Mouse (Mus musculus): ENCODE measurements around the gene Inha.

Inha gene

DNA sequence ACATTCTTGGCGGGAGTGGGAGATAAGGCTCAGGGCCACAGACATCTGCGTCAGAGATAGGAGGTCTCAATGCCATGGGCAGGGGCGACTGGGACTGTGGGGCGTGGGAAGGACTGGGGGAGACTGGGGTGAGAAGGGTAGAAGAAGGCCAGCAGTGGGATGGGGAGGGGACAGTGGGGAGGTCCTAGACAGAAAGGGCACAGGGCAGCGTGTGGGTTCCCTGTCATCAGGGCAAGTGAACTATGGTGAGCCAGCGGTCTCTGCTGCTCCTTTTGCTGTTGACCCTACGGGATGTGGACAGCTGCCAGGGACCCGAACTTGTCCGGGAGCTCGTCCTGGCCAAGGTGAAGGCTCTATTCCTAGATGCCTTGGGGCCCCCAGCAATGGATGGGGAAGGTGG, at the start of gene Inha:
Inha (plus strand) TSS at position 72 of the 400 bp plus-strand sequence.
- peak; percentile 49 to 52 for DNase-seq

DNA sequence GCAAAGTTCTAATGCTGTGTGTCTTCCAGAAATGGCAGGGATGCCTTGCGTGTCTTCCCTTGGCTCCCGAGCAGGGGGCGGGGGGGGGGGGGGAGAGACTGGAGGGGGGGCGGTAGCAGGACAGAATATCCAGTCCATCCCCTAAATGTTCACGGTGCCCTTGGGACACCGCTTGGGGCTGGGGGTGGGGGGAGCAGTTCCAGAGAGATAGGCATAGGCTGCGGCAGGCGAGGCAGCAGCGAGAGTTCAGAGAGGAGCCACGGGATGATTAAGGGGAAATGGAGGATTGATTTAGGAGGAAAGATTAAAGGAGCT, 49.2 kb upstream of the Inha start:
- peak in 1 of 2 experiments; percentile 15 for DNase-seq

DNA sequence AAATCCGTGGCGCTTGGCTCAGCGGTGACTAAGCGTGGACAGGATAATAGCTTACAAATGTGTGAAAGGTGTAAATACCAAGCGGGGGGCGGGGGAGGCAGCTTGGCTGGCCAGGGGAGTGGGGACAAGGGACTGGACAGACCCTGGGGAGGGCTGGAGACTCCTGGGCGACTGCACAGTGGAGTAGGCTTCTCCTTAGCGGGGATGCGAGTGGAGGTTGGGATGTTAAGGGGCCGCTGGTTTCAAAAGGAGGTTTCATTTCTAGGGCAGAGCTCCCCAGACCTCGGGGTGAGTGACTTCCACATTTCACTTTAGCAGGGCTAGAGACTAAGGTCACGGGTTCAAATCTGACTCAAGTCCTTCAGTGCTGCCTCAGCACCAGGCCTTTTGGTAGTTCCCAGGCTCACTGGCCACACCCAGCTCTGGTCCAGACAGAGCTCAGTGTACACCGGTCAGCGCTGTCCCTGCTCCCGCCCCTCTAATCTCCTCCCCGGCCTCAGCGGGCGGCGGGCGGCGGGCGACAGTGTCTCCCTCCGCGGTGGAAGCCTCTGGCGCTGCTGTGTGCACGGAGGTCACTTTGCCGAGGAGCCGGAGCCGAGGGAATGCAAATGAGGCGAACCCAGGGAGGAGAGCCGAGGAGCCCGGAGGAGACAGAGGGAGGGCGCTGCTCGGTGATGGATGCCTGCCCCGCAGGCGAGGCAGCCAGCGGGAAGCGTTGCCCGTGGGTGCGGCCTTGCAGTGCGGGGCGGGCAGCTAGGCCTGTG, 48.7 kb upstream of the Inha start:
- DNase-seq, result peak; percentile 33 to 42

DNA sequence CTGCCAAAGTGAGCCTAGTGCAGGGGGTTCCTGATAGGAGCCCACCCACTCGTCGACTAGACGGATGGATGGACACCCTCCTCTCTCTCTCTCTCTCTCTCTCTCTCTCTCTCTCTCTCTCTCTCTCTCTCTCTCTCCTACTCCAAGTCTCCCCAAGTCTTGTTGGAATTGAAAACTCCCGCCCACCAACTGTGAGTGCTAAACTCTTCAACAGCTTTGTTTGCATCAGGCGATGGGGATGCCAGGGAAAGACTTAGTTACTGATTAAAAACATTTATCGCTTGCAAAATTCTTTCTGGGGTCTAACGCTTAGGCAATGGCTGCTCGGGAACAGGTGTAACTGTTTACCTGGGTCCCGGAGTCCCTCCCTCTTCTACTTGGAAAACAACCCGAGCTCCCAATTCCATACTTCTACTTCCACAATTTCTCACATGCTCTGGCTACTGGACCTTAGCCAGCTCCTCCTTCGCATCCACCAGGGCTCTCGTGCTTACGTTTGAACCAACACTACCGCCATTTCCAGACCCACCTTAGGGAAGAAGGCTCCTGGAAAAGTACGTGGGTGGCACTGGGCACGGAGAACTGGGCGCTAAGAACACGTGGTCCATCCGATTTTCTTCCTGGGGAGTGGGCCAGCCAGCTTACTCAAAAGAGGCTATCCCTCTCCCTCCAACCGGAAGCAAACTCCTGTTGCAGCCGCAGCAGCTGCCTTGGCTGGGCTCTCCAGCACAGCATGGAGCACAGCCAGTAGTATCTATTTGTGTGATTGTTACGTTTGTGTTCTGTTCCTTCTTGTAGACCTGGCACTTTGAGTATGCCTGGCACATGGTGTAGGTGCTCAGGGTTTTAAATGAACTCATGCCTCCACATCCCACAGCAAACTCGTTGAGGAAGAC, 47.8 kb upstream of the Inha start:
- DNase-seq, result peak; percentile 58 to 71

DNA sequence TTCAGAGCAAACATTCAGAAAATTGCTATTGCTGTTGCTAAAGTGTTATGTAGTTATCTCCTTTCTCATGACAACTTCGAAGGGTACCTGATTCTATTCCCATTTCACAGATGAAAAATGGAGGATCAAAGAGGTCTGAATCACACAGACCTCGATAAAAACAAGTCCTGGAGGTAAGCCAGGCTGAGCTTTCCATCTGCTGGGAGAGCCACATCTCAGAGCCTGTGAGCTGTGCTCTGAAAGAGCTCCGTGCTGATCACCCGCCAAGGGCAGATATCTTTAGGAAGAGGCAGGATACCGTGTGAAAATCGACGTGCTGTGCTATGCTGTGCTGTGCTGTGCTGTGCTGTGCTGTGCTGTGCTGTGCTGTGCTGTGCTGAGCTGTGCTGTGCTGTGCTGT, 46.6 kb upstream of the Inha start:
- DNase-seq, result peak; percentile 45 to 48

DNA sequence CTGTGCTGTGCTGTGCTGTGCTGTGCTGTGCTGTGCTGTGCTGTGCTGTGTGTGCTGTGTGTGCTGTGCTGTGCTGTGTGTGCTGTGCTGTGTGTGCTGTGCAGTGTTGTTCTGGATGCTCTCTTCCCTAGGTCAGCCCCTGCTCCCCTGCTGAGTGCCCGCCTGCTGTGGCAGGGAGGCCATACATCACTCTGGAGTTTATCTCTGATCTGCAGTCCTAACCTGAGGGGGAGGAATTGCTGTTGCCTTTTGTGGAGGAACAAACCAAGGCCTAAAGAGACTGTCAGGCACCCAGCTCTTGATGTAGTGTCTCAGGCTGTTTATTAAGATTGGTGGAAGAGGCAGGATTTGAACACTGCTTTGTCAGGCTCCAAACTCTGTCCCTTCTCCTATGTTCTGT, 44.2 kb upstream of the Inha start:
- DNase-seq, result peak in 1 of 2 experiments; percentile 14

DNA sequence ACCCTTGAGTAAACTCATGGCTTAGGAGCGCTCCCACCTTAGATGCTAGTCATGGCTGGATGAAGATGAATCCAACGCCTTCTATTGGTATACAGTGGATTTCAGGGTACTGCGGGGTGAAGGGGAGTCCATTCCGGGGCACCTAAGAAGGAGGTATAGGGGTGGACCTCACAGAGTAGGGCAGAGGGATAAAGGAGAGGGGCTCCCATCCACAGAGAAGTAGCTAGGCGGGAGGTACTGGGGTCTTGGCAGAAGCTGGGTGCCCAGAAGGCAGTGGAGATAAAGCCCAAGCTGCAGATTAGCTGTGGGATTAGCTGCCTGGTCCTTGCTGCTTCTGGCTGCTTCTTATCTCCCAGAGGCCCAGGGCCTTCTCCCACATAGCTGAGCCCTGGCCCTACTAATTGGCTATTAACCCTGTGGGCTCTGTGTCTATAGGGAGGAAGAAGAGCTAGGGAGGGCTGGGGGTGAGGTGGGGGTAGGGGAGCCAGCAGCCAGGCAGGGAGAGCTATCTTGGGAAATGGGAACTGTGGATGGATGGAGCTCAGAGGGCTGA, 43.1 kb upstream of the Inha start:
- no peak for DNase-seq

DNA sequence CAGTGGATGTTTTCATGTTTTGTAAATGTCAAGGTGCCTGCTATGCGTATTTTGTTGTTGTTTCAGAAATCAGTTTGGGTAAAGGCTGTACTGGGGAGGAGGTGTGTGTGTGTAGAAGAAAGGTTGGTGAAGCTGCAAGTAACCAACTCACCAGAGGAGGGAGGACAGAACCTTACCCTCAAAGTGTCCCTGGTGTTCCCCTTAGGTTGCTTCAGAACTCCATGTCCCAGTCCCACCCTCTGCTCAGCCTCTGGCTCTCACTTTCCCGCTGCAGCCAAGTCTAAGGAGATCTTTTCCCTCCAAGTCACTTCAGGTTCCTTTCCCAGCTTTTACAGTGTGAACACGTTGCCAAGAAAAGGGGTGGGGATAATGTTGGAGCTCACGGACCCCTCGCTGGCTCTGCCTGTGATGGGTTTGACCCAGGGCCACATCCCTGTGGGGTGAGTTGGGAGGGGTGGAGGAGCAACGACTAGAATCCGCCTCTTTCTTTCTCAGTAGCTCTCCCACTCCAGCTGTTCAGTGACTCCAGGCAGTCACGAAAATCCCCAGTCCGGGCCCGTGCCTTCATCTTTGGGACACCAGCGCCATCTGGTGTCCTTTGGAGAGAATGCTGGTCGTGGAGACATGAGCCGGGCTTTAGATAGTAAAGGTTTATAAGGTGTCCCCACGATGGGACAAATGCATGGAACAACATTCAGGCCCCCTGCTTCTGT, 39.5 kb upstream of the Inha start:
- DNase-seq, result peak; percentile 87 to 89

DNA sequence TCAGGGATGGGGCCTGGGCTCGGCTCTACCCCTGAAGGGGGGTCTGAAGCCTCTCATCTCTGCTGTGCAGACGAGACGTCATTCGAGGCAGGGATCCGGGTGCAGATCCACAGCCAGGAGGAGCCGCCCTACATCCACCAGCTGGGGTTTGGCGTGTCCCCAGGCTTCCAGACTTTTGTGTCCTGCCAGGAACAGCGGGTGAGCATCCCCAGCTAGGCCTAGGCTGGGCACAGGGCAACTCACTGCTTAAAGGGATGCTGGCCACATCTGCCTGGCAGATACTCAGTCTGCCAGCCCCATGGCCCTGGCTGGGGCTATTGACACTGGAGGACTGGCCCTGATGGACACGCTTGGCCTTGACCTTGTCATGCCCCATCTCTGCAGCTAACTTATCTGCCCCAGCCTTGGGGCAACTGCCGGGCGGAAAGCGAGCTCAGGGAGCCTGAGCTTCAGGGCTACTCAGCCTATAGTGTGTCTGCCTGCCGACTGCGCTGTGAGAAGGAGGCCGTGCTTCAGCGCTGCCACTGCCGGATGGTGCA, 37.5 kb upstream of the Inha start:
- peak in 1 of 2 experiments; percentile 39 for DNase-seq

DNA sequence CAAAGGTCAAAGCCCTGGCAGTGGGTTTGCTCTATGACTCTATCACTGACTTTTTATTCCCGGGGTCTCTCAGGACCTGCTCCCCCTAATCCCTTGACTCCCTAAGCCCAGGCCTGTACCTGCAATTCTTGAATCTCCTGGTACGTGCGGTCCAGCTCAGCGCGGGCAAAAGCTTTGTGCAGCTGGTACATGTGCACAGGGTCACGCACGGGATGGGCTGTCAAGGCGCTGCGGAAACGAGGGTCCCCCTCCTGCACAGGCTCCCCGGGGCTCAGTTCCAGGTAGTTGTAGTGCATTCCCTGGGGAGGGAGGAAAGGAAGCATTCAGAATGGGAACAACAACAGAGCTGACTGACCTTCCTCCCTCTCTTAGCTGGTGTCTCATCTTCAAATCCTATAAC, 30.4 kb upstream of the Inha start:
- no peak for DNase-seq

DNA sequence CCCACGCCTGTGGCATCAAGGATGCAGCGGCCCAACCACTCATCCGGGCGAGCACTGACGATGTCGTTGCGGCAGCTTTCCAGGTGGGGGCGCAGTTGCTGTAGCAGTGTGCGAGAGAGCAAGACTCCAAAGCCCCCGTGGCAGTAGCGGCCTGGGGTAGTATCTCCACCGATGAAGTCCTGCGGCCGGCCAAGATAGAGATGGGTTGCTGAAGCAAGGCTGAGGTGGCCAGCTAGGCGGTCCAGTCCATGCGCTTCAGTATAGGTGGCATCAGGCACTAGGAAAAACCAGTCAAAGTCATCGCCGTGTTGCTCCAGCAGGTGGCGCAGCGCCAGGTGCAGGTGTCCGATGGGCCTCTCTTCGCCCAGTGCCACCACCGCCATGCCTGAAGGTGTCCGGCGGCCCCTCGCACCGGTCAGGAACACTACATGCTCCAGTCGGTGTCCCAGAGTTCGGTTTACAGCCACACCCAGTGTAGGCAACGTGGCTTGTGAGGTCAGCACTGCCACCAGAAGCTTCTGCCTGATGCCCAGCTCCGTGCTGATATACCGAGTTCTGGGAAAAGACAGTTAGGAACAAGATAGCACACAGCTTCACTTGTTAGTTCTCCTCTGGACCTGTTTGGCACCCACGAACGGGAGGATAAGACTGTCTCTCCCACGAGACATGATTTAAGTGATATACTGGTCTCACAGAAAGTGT, 29.5 kb upstream of the Inha start:
- peak; percentile 96 for DNase-seq

DNA sequence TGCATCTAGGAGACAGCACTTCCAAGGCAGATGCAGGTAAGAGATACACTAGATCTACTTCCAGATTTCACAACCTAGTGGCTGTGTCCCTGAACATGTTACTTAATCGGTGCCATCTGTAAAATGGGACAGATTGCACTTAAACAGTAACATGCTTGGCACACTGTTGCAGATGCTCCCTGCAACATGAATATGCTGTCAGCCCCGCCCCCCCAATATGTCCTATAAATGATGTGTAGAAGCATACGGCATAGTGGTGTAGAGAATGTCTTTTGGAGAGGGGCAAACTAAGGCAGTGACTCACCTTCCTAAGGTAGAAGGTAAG, 28.9 kb upstream of the Inha start:
- DNase-seq, result no peak

DNA sequence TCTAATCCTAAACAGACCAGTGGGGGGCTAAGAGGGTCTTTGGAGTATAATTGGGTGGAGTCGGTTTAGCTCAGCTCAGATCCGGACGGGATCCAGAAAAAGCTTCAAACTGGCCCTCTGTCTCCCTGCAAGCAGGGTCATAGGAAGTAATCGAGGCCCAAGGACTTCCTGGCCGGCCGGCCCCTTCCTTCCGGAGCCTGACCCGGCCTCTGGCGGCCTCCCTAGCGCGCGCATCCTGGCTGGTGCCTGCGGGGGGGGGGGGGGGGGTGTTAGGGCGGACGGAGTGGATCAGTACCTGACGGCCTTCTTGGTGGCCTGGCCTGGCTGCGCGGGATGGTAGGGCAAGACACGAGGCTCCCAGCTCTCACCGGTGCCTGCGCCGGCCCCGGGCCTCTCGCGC, 28.4 kb upstream of the Inha start:
- peak in 1 of 2 experiments; percentile 51 for DNase-seq

DNA sequence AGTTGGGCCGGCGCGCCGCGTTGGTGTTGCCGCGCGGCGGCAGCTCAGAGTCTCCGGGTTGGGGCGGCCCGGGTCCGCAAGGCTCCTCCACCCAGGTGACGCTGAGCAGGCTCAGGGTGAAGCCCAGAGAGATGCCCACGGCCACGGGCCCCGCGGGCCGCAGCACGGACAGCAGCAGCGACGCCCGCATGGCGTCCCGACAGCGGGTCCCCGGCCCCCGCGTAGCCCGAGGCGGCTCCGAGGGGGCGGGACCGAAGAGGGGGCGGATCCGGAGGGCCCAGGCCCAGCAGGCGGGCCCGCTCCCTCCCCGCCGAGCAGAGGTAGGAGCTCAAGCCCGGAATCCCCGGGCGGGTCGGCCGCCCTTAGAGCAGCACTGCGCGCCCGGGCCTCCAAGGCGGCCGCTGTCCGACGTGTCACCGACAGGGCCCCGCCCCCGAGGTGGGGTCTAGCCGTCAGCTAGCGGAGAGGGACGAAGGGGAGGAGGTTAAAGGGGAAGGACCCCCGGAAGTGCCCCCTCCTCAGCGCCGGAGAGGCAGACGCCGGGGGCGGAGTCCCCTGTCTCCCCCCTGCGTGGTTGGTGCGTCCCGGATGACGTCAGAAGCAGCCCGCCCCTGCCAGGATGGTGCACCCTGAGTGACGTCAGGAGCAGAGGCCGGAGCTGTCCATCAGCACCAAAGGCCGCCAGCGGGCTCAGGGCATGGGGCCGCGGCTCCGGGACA, 27.8 kb upstream of the Inha start, which contains the start of the genes Chpf and Tmem198:
Chpf (minus strand) TSS at position 392 of the 719 bp plus-strand sequence.
Tmem198 (plus strand) TSS at position 617 of the 719 bp plus-strand sequence.
- peak; percentile 99 to 100 for DNase-seq

DNA sequence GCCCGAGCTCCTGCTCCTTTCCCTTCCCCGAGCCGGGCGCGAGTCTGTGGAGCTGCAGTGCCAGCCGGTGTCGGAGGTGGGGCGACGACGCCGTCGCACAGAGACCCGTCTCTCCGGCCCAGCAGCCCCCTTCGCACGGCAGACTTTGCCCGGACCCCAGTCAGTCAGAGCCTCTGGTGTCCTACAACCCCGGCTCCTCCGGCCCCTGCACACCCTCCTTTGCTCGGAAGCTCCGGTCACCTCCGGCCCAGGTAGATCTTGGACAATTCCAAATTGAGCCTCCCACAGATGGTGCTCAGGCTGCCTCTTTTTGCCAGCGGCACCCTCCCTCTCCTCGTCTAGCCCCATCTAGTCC, 27.3 kb upstream of the Inha start:
- no peak for DNase-seq

DNA sequence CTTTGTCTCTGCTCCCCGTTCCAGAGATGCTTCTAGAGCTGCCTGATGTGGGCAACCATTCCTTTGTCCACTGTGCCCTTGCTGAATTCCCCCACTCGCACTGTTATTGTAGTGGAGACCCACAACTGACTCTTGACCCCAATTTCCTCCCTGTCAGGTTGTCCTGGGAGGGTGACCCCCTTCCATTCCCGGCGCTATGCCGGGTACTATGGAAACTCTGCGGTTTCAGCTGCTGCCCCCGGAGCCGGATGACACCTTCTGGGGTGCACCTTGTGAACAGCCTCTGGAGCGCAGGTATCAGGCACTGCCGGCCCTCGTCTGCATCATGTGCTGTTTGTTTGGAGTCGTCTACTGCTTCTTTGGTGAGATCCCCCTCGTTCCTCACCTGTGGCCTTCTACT, 26.8 kb upstream of the Inha start:
- DNase-seq, result no peak

DNA sequence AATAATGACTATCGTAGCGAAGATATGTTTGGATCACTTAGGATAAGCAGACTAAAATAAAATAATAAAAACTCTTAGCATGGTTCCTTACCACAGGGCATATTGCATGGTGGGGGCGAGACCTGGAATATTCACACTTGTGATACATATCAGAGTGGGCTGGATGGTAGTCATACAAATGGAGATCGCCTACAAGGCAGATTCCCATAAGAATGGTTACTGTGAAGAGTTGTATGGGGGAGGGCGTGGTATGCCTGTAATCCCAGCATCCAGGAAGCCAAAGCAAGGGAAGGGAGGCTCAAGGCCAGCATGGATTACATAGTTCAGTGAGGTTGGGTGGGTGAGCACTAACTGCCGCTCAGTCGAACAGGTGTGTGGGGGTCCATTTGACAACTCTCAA, 26.1 kb upstream of the Inha start:
- DNase-seq, result no peak

DNA sequence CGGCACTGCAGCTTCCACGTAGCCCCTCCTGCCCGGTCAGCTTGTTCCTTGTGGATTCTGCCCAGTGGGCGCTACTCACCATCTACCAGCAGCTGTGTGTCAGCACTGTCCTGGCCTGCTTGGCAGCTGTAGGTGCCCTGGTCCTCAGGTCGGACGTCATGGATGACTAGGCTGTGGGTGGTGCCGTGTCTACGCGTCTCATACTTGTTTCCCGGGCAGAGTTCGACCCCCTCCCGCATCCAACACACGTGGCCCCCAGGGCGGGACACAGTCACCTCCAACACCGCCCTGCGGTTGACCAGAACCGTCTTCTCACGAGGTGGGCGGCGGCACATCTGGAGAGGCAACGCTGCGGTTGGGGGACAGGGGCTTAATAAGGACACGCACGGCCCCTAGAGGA, 20.3 kb upstream of the Inha start:
- DNase-seq, result no peak

DNA sequence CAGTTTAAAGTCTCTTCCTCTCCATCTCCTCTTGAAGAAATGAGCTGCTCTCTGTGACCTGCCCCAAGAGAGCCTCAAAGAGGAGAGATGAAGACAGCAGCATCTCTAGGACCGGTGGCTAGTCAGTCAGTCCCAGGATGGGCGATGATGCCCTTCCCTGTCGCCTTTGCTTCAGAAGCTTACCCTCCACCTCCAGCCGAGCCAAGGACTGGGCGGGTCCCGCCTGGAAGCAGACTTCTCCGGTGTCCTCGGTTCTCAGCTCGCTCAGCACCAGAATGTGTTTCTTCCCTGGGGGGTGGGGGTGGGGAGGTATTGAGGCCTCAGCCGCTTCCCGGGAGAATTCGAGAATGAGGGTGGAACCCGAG, 19.9 kb upstream of the Inha start:
- peak in 1 of 2 experiments; percentile 44 for DNase-seq

DNA sequence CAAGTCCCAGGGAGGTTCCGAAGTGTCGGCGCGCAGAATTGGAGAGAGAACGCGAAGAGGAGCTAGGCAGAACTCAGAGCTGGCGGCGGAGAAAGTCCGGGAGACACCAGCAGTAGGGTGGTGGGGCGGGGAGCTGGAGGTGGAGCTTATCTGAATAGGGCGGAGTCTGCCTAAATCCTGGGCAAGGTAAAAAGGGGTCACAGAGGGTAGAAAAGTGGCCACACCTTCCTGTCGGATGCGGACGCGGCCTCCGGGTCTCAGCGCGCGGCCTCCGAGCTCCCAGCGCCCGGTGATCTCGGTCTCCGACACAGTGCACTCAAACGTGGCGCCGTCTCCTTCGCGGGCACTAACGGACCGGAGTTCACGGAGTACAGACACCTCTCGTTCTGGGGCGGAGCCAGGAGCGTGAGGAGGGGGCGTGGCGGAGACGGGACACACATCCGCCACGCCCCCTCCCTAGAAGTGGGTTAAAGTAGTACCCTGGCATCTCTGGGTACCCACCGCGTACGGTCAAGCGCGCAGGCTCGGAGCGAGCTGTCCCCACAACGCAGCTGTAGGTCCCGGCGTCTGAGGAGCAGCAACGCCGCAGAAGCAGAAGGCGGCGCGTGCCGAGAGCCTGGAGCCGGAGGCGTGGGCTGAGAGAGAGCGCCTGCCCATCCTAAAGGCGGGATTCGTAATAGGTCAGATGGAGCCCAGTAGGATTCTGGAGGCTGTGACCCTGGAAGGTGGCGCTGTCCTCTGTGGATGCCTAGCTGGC, 19.3 kb upstream of the Inha start:
- DNase-seq, result peak; percentile 86 to 92
